Mouse (Mus musculus): ENCODE data around the gene Rpl36-ps4.

Gene Rpl36-ps4

DNA sequence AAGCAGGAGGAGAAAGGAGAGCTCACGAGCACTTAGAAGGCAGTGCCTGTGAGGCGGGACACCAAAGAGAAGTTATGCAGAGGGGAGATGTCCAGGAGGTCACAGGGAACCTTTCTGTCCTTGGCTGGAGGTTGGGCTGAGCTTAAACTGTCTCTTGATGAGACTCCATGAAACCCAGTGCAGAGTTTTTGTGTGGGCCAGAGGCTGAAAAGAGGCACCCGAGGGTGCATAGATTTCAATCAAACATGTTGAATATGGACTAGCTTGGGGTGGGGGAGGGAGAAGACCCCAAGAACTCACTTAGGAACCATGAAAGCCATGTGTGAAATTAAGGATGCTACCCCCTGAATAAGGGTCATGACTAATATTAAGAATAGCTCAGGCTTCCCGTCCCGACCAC lies at the start of gene Rpl36-ps4:
Gene Rpl36-ps4 (plus strand): TSS at position 301 of the 400 bp plus-strand sequence.
- DNase-seq: no peak

- no peak for DNase-seq
Measured at GRCm38 (mm10) chr17:87871461-87872126, 49.2 kb upstream of the Rpl36-ps4 start.

DNA sequence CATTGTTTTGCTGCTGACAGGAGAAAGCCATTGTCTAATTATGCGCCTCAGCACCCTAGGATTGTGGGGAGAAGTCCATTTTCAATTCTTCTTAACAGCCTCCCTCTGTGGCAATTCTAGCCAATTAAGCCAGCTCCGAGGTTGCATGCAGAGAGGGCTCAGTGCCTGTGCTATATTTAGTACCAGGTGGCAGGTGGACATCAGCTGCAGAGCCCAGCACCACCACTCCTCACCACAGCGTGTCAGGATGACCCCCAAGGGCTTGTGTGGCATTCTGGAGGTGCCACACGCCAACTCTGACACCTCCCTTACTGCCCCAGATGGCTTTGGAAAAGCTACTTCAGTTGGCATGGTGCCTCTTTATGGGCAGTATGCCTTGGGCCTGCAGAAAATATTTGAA lies 48.5 kb upstream of the Rpl36-ps4 start:
- DNase-seq: no peak

GRCm38 (mm10) chr17:87873456-87873855 lies 47.3 kb upstream of the Rpl36-ps4 start:
- no peak for DNase-seq

DNA sequence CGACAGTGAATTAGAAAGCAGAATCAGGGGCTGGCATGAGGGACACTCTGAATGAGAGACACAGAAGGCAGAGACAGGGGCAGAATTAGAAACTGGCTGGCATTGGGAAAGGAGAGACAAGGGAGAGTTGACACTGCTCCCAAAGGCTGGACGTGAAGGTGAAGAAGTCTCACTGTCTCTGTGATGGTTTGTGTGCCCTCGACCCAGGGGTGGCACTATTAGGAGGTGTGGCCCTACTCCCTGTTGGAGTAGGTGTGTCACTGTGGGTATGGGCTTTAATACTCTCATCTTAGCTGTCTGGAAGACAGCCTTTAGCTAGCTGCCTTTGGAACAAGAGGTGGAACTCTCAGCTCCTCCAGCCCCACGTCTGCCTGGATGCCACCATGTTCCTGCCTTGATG lies 46.8 kb upstream of the Rpl36-ps4 start:
- DNase-seq: no peak

GRCm38 (mm10) chr17:87875346-87875920 lies 45.3 kb upstream of the Rpl36-ps4 start:
- no peak for DNase-seq

GRCm38 (mm10) chr17:87876295-87877000 lies 44.3 kb upstream of the Rpl36-ps4 start:
- DNase-seq: no peak

DNA sequence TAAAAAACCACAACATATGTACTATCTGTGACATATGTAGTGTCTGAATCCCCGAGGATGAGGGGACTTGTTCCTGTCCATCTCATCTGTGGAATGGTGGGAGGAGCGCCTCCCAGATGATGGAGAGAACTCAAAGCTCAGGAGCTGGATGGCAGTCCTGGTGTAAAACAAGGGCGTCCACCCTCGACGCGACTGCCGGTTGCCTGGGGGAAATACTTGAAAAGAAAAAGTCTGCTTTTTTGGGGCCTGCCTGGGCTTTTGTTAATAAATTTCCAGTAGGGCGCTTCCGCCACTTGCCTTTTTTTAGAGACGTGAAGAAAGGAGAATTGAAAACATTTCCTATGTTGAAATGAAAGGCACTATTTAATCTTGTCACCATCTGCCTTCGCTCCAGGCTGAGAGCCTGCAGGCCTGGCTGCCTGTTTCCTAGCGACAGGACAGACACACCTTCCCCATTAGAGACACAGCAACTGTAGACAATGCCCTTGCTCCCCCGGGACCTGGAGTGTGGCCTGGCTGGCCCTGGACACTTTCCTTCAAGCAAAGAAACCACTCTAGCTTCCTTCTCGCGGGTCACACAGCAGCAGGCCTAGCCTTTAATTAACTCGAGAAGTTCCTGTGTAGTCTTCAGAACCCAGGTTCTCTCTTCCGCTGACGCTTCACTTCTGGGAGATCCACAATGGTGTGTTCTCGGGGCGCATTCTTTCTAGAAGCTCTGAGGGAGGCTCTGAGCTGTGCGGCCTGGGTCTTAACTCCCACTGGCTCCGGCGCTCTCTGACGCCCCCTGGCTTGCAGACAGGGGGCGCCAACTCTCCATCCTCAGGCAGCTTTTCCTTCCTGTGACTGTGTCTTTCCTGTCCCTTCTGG lies 43.3 kb upstream of the Rpl36-ps4 start:
- DNase-seq: no peak

GRCm38 (mm10) chr17:87878556-87879483 lies 42.0 kb upstream of the Rpl36-ps4 start:
- no peak for DNase-seq

DNA sequence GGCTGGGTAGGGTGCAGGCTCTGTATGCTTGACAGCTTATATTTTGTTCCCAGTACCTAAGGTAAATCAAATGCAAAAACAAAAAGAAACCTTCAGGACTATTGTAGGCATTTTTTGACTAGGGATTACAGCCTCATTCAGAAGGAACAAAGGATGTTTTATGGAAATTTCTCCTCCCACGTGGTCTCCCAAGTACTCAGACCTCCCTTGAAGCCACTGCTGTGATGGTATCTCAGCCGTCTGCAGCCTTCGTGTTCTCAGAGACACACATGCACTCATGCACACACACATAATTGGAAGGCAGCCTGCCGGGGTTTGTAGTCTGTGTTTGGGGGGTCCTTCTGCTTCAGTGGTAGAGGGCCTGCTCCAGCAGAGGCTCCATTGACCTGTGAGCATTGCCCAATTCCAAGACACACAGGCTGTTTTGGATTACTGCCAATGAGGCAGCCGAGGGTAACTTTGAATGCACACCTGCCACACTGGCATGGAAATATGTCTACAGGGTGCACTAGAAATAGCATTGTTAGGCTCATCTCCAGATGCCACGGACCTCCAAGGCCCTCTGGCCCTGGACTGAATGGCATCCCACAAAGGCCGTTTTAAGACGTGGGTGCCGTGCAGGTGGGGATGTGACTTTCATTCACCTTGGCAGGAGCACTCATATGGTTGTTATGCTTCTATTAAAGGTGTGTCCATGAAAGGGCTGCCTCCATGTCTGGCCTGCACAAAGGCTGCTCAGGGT lies 41.1 kb upstream of the Rpl36-ps4 start:
- no peak for DNase-seq

DNA sequence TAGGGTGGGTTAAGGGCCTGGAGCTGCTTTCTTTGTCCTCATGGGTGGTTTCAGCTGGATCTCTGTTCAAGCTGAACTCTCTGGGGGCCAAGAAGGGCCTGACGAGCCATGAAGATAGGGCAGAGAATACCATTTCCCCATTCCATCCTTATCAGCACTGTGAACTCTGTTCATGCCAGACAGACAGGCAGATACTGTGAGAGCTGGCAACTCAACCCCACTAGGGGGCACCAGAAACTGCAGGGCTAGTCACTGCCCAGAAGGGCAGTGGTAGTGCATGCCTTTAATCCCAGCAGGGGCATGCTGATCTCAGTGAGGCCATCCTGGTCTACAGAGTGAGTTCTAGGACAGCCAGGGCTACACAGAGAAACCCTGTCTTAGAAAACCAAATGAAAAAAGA lies 38.2 kb upstream of the Rpl36-ps4 start:
- DNase-seq: peak; percentile 41

GRCm38 (mm10) chr17:87897175-87897574 lies 23.6 kb upstream of the Rpl36-ps4 start:
- no peak for DNase-seq

- DNase-seq: no peak
Measured at GRCm38 (mm10) chr17:87900677-87901076, 20.1 kb upstream of the Rpl36-ps4 start.

GRCm38 (mm10) chr17:87901163-87901562 lies 19.6 kb upstream of the Rpl36-ps4 start:
- no peak for DNase-seq

GRCm38 (mm10) chr17:87903213-87903612 lies 17.6 kb upstream of the Rpl36-ps4 start:
- no peak for DNase-seq

DNA sequence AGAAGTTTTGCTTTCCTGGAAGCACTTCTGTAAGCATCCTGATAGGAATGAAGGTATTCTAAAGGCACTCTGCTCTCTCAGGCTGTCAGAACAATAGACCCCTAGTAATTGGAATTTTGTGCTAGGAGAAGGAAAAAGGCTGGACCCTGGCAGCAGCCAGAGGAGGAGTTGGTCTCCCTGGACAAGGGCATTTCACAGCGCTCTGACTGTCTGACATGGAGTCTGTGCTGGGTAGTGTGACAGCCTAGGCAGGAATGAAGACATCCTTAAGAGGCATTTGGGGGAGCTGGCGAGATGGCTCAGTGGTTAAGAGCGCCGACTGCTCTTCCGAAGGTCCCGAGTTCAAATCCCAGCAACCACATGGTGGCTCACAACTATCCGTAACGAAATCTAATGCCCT lies 17.1 kb upstream of the Rpl36-ps4 start:
- DNase-seq: no peak

- no peak for DNase-seq
Measured at GRCm38 (mm10) chr17:87915386-87915785, 5.4 kb upstream of the Rpl36-ps4 start.

- DNase-seq: no peak
Measured at GRCm38 (mm10) chr17:87918121-87918520, 2.7 kb upstream of the Rpl36-ps4 start.

- DNase-seq: no peak
Measured at GRCm38 (mm10) chr17:87934326-87934725, 13.5 kb downstream of the Rpl36-ps4 start.

DNA sequence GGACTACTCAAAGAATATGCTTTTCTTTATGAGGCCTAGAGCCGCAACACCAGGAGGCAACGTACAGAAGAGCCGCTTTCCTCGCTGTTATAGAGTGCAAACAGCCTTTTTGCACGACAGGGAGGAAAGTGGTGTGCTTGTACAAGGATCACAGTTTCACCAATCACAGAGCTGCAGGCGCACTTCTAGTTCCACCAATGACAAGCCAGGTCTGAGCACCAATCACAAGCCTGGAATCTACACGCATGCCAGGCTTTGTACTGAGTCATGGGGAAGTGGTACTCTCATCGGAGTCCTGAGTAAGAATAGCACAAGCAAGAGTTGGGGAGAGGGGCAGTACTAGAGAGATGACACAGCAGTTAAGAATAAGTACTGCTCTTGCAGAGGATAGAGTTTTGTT lies 14.0 kb downstream of the Rpl36-ps4 start:
- no peak for DNase-seq

GRCm38 (mm10) chr17:87936156-87936555 lies 15.4 kb downstream of the Rpl36-ps4 start:
- no peak for DNase-seq

Data from lung, postnatal 10 days (tissue).